Mouse (Mus musculus): Measurements from ENCODE around the gene Cfap43. TPM values are rescaled to one million over a fixed set of nuclear protein-coding genes. Genes with fewer than 3 reads are reported as not detected.
A peak's percentile ranks its signal among the peaks of the same experiment; 100 is the strongest.

Gene Cfap43
- total RNA-seq, 2 experiments from 2014 or later, result 0.25 TPM; not detected in 1

DNA sequence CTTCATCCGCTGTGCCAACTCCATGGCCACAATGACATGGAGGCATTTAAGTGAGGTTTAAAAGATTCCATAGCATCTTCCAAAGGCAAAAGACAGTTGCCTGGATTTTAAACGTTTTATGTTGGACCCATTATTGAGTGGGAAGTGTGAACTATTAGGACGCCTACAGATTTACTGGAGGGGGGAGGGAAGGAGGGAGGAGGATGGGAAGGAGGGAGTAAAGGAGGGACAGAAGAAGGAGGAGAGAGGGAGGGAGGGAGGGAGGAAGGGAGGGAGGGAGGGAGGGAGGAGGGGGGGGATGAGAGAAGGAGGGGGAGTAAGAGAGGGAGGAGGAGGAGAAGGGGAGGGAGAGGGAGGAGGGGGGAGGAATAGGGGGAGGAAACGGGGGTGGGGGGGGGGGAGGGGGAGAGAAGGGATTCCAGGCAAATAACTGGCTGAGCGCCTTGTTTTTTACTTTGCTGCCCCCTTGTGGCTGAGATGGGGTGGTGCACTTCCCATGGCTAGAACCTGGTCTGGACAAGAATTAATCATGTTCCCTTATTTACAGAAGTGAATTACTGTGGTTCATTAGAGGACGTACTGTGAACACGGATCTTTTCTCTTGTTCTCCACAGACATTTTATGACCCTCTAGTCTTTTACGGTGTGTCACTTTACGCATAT is 98.1 kb downstream of the Cfap43 start:
- DNase-seq (ENCODE audit: low spot score), result peak; percentile 26
- intact Hi-C loops (cut with DNase I), result loop anchor here (1.0 to 10.0 kb wide), 3 partner anchors 162 to 466 kb away; no protein-coding TSS in a partner anchor

DNA sequence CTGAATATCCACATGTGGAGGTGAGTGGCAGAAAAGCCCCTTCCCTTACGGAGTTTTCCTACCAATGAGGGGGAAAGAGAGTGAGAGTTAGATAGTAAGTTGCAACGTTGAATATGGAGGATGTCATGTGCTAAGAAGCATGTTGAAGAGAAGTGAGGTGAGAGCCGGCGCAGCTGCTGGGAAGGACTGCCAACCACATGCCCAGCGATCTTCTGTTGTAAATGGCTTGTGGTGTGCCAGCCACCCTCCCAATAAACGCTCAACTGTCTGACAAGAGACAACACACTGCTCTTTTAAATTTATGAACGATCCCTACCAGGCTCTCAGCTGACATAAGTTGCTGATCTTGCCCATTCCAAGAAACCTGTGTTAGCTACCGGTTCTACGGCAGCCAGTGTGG is 101.4 kb downstream of the Cfap43 start:
- no peak for DNase-seq (ENCODE audit: low spot score)
- intact Hi-C loops (cut with DNase I), result no loop called here

DNA sequence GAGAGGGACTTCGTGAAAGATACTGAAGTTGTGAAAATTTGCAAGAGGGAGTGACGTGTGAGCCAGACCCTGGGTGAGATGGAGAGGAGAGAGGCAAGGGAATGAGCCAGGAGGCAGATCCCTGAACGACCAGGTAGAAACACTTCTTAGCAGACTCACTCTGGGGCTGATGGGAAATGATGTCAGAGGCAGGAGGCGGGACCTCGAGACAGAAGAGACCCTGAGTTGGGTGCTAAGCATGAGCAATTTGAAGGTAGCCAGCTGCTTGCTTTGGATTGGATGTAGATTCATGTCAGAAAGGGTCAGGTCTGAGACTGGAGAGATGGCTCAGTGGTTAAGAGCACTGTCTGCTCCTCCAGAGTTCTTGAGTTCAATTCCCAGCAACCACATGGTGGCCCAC is 104.4 kb downstream of the Cfap43 start:
- no peak for DNase-seq (ENCODE audit: low spot score)
- intact Hi-C loops (cut with DNase I), result no loop called here

DNA sequence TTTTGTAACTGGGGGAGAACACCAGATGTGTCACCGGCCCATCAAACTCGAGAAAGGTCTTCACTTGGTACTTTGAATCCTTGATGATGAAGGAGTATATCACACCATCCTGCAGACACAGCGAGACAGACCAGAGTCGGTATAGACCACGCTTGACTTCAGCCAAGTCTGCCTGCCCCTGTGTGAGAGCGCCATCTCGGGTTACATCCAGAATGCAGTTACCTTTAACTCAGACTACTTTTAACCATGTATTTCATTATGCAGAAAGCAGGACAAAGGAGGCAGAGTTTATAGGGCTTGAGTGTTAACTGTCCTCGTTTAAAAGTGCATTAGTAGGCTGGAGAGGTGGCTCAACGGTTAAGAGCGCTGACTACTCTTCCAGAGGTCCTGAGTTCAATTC is 107.0 kb downstream of the Cfap43 start:
- DNase-seq (ENCODE audit: low spot score), result no peak
- intact Hi-C loops (cut with DNase I), result no loop called here

DNA sequence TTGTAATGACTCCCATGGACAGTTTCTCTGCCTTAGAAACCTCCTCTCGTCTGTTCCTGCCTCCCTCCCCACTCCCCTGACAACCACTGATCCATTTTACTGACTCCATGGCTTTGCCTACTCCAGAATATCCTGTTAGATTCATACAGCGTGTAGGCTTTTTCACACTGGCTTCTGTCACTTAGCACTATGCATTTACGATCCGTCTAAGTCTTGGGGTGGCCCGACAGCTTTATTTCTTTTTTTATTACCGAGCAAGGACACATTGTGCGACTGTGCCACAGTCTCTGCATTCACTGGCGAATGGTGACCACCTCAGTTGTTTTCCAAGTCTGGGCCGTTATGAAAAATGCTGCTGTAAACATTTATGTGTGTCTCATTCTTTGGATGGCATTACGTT is 120.5 kb downstream of the Cfap43 start:
- no peak for DNase-seq (ENCODE audit: low spot score)
- intact Hi-C loops (cut with DNase I), result loop anchor here (5.0 kb wide), 2 partner anchors 141 to 291 kb away; no protein-coding TSS in a partner anchor

DNA sequence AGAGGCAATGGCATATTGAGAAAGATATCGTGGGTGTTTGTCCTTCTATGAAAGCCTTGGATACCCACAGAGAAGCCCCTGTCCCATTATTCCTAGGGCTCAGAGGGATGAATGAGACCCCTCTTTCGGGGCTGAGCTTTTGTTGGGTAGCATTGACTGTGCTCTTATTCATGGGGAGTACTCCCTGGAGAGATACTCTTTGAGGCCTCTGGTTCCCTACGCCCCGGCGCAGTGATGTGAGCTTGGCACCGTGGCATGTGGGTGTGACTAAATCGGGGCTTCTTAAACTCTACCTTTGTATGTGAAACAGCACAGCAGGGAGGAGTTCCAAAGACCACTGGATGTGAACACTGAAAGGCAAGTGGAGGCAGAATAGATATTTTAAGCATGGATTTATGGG is 122.4 kb downstream of the Cfap43 start:
- intact Hi-C loops (cut with DNase I), result loop anchor here (5.0 kb wide), 2 partner anchors 139 to 289 kb away; no protein-coding TSS in a partner anchor
- no peak for DNase-seq (ENCODE audit: low spot score)

DNA sequence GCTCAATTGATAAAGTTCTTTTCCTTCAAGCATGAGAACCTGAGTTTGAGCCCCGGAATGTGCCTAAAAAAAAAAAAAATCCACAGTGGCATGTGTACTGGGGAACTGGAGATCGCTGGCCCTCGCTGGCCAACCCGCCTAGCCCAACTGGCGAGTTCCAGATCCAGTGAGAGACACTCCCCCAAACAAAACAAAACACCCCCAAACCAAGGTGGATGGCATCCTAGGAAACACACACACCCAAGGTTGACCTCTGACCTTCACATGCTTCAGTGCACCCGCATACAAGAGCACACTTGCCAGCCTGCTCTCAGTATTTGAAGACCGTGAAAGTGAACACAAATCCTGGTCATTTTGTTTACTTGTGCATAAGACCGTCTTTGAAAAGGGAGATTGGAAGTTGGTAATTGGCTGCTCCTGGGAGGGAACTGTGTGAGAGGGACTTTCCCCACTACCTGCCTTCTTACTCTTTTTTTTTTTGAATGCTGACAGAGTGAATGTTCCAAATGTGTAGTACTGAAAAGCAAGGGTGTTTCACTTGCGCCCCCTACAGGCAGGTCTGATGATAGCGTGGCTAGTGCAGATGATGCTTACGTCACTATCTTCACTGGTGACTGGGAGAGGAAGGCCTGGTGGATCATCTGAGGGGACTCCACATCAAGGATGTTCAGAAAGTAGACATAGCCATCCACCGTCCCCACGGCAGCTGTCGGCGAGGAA is 123.9 kb downstream of the Cfap43 start:
- peak; percentile 18 for DNase-seq (ENCODE audit: low spot score)
- intact Hi-C loops (cut with DNase I), result loop anchor here (5.0 kb wide), 2 partner anchors 138 to 288 kb away; no protein-coding TSS in a partner anchor

DNA sequence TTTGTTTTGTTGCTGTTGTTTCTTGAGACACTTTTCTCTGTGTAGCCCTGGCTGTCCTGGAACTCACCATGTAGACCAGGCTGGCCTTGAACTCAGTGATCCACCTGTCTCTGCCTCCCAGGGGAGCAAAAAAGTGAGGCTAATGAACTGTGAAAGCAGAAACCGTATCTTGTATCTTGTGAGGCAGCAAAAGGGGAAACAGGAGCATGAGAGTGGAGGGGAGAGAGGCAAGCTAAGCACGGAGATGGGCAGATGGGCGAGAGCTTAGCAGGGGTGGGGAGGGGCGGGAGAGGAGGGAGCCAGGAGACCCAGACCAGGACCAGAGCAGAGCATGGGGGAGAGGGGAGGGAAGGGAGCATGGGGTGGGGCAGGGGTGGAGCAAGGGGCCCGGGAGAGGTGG is 124.8 kb downstream of the Cfap43 start:
- no peak for DNase-seq (ENCODE audit: low spot score)

DNA sequence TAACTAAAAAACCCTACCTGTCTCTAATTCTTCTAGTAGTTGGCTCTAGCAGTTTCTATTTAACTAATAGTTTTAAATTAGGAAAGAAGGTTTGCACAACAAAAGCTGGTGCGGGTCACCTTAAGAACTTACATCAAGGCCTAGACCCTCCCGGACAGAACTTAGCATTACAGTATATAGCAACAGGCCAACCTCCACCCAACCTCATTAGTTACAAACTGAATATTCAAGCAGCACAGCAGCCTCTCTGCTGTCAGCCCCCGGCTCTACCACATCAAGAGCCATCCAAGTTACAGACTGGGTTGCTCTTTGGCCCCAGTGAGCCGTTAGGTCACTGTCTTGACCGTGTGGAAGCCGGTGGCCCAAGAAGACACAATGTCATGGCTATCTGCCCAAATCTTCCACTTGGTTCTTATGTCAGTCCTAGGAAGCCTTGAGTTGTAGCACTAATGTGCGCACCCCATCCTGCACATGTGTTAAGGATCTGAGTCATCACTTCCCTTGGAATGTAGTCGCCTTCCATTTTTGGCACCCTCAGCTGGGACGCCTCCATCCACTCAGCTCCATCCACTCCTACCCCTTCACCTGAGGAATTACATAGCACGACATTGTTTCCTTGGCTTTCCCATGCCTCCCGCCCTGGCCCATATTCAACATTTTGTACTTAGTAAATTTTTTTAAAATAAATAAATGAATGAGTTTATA is 128.6 kb downstream of the Cfap43 start:
- intact Hi-C loops (cut with DNase I), result no loop called here
- no peak for DNase-seq (ENCODE audit: low spot score)

More for the DNA sequence above, 124.8 kb downstream of the Cfap43 start:
- intact Hi-C loops (cut with DNase I), result no loop called here

DNA sequence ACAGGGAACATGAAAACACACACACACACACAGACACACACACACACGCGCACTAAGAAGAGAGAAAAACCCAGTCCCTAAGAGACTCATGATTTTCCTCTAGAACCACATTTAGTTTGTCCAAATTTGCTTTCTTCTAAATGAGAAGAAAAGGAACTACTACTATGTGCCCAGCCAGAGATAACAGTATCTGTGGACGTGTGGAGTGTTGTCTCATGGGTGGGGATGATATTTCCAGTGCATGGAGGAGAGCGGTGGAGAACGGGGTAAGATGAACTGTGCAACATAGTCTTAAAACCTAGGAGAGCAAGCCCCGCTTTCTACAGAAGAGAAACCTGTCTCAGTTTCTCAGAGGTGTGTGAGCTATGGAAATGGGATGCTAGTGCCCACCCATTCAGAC is 135.2 kb downstream of the Cfap43 start:
- DNase-seq (ENCODE audit: low spot score), result no peak
- intact Hi-C loops (cut with DNase I), result no loop called here

DNA sequence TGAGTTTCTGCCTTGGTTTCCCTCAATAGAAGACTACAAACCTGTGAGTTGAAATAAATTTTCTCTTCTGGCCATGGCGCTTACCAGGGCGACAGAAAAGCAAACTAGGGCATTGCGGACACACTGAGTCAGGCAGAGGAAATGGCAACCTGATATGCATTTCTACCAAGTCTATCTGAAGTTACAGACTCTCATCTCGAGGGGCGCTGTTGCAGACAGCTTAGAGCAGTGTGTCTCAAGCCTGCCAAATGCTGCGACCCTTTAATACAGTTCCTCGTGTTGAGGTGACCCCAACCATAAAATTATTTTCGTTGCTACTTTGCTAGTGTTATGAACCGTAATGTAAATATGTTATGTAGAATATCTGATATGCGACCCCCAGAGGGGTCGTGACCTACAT is 138.1 kb downstream of the Cfap43 start:
- no peak for DNase-seq (ENCODE audit: low spot score)
- intact Hi-C loops (cut with DNase I), result no loop called here

DNA sequence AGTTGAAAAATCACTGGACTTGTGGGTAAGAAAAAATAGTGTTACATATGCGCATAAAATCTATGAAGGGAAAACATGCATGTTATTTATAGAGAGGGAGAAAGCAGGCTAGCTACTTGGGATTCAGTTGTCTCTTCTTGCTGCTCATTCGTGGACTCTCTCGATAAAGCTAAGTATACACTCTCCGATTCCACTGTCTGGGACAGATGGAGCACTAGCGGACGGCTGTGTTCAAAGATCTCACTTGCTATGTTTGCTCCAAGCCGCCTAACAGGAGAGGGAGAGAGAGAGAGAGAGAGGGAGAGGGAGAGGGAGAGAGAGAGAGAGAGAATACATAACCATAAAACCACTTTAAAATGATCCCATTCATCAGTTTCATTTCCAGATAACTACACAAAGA is 138.9 kb downstream of the Cfap43 start:
- intact Hi-C loops (cut with DNase I), result no loop called here
- DNase-seq (ENCODE audit: low spot score), result no peak

DNA sequence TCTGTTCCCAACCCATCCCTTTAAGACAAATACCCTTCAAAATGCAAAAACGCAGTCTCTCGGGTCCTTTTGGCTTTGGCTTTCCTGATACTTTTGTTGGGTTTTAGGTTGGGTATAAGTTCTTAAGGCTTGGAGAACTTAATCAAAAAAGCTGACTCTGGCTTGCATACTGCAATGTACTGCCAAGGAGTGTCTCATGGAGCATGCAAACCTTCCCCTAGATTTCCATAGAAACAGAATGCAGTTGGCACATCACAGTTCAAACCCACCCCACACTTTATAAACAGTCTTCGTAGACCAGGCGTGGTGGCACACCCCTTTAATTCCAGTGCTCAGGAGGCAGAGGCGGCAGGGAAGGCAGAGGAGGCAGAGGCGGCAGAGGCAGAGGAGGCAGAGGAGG is 141.2 kb downstream of the Cfap43 start:
- intact Hi-C loops (cut with DNase I), result no loop called here
- no peak for DNase-seq (ENCODE audit: low spot score)

DNA sequence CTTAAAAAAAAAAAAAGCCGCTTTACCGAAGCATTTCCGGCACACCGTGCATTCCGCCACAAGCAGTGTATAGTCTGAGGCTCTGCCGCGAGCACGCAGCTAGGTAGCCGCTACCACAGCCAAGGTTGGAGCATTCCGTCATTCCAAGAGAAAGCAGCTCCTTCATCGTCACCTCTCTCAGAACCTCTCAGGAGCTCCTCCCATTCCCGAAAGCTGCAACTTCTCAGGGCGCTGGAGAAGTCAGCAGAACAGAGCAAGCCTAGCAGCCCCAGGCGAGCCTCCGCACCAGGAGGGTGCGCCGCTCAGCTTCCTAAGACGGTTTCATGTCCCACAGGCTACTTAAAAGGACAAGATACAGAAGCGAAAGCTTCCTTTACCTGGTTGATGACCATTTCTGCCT is 163.5 kb downstream of the Cfap43 start:
- intact Hi-C loops (cut with DNase I), result no loop called here
- no peak for DNase-seq (ENCODE audit: low spot score)

DNA sequence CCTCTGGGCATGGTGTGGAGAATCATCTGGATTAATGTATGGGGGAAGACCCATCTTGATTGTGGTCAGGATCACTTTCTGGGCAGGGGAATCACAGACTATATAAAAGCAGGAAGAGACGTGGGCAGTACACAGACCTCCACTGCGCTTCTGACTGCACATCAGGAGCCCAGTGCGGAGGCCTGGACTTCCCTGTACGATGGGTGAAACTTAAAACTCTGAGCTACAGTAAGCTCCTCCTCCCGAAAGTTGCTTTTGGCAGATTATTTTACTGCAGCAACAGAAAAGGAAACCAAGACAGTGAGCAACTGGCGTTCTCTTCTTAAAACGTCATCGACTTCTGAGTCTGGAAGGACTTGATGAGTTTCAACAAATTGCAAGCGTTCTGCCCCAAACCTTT is 164.2 kb downstream of the Cfap43 start:
- intact Hi-C loops (cut with DNase I), result no loop called here
- no peak for DNase-seq (ENCODE audit: low spot score)

DNA sequence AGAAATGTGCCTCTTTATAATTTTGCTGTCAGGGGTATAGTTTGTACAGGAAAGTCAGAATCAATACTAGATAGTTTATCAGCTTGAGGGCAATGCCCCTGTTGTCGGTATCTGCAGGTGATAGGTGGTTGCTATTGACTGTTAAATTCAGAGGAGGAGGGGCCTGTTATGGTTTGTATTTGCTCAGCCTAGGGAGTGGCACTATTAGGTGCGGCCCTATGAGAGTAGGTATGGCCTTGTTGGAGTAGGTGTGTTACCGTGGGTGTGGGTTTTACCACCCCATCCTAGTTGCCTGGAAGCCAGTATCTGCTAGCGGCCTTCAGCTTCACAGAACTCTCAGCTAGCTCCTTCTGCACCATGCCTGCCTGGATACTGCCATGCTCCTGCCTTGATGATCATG is 165.2 kb downstream of the Cfap43 start:
- DNase-seq (ENCODE audit: low spot score), result no peak

DNA sequence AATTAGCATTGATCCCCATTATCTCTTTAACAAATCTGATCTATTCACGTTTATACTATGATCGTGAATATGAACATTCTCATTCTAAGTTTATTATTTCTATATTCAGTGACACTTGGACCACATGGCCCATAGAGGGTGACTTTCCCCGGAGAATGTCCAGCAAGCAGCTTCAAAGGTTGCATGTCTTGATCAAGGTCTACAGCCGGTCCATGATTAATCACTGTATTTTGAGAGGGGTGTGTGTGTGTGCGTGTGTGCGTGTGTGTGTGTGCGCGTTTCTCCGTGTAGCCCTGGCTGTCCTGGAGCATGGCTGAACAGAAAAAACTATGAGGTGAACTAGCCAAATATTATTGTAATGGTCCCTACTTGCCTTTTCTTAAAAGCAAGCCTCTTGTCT is 166.6 kb downstream of the Cfap43 start:
- intact Hi-C loops (cut with DNase I), result no loop called here

More for the DNA sequence above, 165.2 kb downstream of the Cfap43 start:
- intact Hi-C loops (cut with DNase I), result no loop called here

DNA sequence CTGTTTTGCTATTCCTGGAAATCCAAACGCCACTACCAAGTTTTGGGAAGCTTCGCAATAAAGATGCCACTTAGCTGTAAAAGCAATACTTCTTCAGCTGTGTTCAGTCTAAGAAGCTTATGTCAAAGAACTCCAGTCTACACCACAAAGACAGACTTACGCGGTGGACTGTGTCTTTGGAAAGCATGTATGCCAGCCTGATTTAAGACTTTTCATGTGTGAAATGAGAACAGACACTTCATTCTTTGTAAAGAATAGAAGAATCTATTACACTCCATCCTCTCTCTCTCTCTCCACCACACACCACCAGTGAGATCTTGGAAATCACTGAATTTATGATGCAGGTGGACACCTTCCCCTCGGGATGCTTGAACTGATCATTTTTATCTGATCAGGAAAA is 168.7 kb downstream of the Cfap43 start:
- DNase-seq (ENCODE audit: low spot score), result no peak
- intact Hi-C loops (cut with DNase I), result no loop called here

More for the DNA sequence above, 166.6 kb downstream of the Cfap43 start:
- DNase-seq (ENCODE audit: low spot score), result no peak

DNA sequence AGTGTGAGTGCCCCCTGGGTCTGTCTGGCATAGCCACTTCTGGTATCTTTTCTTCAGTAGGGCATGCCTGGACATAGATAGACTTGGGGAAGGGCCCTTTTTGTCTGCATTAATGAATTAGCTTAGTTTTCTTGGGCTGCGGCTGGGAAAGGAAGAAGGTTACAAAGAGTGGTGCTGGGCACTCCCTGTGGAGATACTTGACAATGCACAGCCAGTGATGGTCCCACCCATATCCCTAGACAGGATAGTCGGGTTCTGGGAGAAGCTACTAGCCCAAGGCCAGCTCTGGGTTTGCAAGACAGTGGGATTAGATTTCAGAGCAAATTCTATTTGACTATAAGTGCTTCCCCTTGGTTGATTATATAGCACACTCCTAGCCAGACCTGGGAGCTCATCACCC is 170.1 kb downstream of the Cfap43 start:
- intact Hi-C loops (cut with DNase I), result no loop called here
- DNase-seq (ENCODE audit: low spot score), result no peak

DNA sequence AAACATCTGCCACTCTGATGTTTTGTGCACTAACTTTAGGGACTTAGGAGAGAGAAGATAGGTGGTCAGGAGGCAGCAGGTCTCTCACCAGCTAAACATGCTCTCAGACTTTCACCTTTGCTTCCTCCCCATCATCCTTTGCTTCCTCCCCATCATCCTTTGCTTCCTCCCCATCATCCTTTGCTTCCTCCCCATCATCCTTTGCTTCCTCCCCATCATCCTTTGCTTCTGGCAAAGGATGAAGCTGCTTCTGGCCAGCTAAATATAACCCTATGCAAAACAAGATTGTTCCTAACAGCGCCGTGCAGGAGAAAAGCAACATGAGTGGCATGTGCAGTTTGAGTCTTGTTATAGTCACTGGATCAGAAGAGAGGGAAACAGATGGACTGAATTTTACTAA is 172.0 kb downstream of the Cfap43 start:
- intact Hi-C loops (cut with DNase I), result no loop called here

DNA sequence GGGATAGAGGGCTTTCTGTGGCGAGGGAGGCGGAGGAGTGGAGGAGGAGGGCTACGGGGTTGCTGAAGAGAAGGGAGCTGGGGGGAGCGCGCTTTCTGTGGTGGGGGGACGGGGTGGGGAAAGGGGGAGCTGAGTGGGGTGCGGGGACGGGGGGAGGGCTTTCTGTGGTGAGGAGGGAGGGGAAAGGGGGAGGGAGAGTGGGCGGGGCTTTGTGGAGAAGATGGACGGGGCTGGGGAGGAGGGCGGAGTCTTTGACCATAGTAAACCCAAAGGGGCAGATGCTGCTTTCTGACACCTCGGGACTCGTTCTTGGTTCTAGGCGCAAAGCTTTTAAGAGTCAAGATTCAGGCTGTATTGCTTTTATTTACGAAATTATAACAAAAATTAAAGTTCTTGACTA is 187.2 kb downstream of the Cfap43 start:
- intact Hi-C loops (cut with DNase I), result loop anchor here (2.0 to 10.0 kb wide), 3 partner anchors 151 to 225 kb away; partner anchors contain the start of gene Stn1
- DNase-seq (ENCODE audit: low spot score), result no peak

More for the DNA sequence above, 172.0 kb downstream of the Cfap43 start:
- DNase-seq (ENCODE audit: low spot score), result no peak
